Mouse (Mus musculus): Measurements from ENCODE around the gene Entpd5.

DNA sequence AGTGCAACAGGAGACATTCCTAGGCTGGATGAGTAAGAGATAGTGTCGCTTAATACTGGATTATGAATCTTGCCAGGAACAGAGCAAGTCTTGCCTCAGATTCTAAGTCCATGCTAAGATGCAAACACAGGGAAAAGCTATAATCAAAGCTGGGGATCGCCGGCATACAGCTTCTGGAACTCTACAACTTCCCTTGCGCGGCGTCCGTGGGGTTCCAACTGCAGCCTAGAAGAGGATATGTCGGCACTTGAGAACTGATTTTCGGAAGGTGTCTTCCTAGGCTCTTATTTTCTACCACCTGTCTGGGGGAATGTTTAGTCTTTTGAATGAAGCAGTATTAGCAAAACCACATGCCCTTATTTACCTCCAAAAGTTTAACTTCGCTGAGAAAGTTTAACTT, 41.1 kb upstream of the Entpd5 start:
- TF ChIP-seq CTCF (IDR thresholded peaks at IDR 0.05; ENCODE audit: control insufficient read depth, insufficient read depth, insufficient replicate concordance, low read depth, low read length) (no peak), POLR2A (IDR thresholded peaks at IDR 0.05; ENCODE audit: control insufficient read depth, low read depth, low read length) (no peak)

Measured in testis, adult 2 months (tissue).